Mouse (Mus musculus): ENCODE data around the gene Angptl8.

DNA sequence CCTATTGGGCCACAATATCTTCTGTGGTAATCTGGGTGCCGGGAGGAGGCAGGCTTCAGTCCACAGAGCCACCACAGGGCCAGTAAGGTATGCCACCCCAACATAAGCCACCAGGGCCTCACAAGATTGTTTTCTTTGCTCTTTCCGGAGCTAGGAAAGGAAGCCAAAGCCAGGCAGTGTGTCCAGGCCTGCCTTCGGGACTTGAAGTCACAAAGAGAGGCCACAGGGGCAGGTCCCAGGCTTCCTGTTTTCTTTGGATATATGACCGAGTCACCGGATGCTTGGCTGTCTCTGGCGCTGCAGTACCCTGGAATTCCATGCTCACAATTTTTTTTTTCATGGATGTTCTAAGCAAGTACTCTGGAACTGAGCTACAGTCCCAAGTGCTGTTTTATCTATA, 22.8 kb downstream of the Angptl8 start:
- no peak for TF ChIP-seq CTCF (IDR thresholded peaks at IDR 0.05; ENCODE audit: control insufficient read depth, insufficient read depth, insufficient read length)
- TF ChIP-seq USF1 (IDR thresholded peaks at IDR 0.05; ENCODE audit: low read depth) = no peak
- TF ChIP-seq MAX (IDR thresholded peaks at IDR 0.05) = no peak
- no peak for TF ChIP-seq MYOG (IDR thresholded peaks at IDR 0.05; ENCODE audit: control insufficient read depth, extremely low read depth, insufficient read length)
- TF ChIP-seq CEBPB (IDR thresholded peaks at IDR 0.05; ENCODE audit: low read depth) = no peak

All from C2C12 (cell line).